Mouse (Mus musculus) E14TG2a.4 (cell line): ENCODE results near the gene Ankrd63.

Source experiments
- CTCF ChIP-seq: conservative IDR thresholded peaks from 2 replicates; pipeline ENCODE4 v1.5.1; 2014; ENCODE audit warnings: low read length
- NANOG ChIP-seq: IDR thresholded peaks from 2 replicates; pipeline ENCODE4 v1.6.1; 2014; ENCODE audit warnings: borderline replicate concordance, low read length, mixed read lengths
- POU5F1 ChIP-seq: IDR thresholded peaks from 2 replicates; pipeline ENCODE4 v1.6.1; 2014; ENCODE audit warnings: low read length, borderline replicate concordance

- TF ChIP-seq CTCF = no peak
- no peak for TF ChIP-seq NANOG
- TF ChIP-seq POU5F1 = no peak
These were observed 29.6 kb upstream of the Ankrd63 start for GRCm38 (mm10) chr2:118733341-118733740.
